Mouse (Mus musculus): ENCODE measurements around the gene Rad9b.

The Rad9b gene

DNA sequence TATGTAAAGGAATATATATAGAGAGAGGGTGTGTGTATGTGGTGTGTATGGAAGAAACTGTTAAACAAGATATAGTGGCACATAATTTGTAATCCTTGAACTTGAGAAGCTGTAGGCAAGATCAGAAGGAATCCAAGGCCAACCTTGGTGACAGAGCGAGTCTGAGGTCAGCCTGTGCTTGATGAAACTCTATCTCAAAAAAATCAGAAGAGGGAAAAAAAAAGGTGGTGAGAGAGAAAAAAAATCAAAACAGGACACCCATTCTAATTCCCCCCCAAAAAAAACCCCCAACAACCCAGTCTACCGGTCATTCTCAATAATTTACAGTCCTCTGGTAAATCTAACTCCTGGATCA lies 70.2 kb downstream of the Rad9b start:
- WGBS = 33% methylated on average over 2 of the region's 2 CpGs

GRCm38 (mm10) chr5:122280827-122281462 lies 73.1 kb downstream of the Rad9b start:
- WGBS = 32% methylated on average over 19 of the region's 19 CpGs

DNA sequence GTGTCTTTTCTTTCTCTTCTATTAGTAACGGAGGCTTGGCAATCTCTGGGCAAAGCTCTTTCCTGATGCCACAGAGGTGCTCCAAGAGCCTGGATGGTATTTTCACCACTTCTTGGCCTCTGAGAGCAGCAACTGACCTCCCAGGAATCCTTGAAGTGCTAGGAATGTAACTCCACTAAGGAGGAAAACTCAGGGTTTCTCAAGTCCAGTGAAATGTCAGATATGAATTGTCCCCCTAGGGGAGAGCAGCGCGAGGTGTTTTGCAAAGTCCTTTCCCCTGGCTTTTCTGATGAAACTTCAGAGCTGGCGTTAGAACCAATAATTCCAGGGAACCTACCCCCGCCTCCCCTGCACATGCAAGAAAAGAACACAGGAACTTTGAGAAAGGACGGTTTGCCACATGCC lies 73.6 kb downstream of the Rad9b start:
- 60% methylated on average over 6 of the region's 6 CpGs for WGBS

GRCm38 (mm10) chr5:122279799-122280421 lies 74.1 kb downstream of the Rad9b start:
- 88% methylated on average over 12 of the region's 12 CpGs for WGBS

DNA sequence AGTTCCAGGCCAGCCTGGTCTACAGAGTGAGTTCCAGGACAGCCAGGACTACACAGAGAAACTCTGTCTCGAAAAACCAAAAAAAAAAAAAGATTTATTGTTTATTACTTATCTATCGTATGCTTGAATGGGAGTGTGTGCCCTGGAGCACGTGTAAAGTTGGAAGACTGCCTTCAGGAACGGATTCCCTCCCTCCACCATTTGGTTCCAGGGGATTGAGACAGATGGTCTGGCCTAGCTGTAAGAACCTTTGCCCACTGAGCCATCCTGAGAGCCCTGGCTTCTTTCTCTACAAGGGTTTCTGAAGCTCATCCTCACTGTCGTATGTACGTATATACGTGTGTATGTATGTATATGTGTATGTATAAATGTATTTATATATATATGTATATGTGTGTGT lies 75.1 kb downstream of the Rad9b start:
- WGBS = 81% methylated on average over 7 of the region's 7 CpGs

DNA sequence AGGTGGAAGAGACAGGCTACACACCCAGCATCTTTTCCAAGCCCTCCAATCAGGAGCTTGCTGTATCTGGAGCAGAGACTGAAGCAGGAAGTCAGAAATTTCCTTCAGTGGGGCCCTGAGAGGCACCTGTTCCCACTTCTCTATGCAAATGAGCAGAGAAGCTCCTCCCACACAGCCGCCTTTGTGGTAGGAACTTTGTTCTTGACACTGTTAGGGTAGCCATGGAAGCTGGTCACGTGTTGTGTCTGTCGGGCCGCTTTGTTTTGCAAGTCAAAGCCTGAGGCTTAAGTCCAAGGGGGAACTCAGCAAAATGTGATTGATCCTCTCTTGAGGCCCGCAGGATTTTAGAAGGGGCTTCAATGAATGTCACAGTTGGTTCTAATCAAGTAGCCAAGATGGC lies 79.2 kb downstream of the Rad9b start:
- WGBS = 25% methylated on average over 5 of the region's 5 CpGs
